Mouse (Mus musculus) lung, postnatal 0 days (tissue): ENCODE results near the gene Larp1.

Experiments
- CTCF ChIP-seq: IDR thresholded peaks from 2 replicates; pipeline ENCODE4 v1.5.1; 2016; ENCODE audit warnings: antibody characterized with exemption, mild to moderate bottlenecking
- EP300 ChIP-seq: IDR thresholded peaks from 2 replicates; pipeline ENCODE4 v1.6.1; 2016; ENCODE audit warnings: antibody characterized with exemption, mild to moderate bottlenecking, control low read depth

GRCm38 (mm10) chr11:58014604-58015003 lies 5.7 kb downstream of the Larp1 start:
- TF ChIP-seq CTCF (no peak), EP300 (no peak)
